Mouse (Mus musculus) gastrocnemius, postnatal 10 days (tissue): Measurements from ENCODE around the gene Atp11c. TPM values are rescaled to one million over a fixed set of nuclear protein-coding genes. Genes with fewer than 3 reads are reported as not detected.

Source experiments
- DNase-seq: peaks from one replicate; pipeline ENCODE4 v3.0.0; 2021; ENCODE audit warnings: mixed read lengths
- microRNA-seq, 2 experiments: library from miRNA; unstranded; fragments of <30 nt; microRNA quantifications; one replicate each; pipeline ENCODE4 v1.2.0; 2021
- total RNA-seq, 2 experiments: library from RNA; stranded (reverse); gene quantifications; 2 replicates each; pipeline ENCODE4 v1.2.3; 2021

Atp11c gene
- total RNA-seq, 2 experiments from 2014 or later = 5.4 to 7.5 TPM

DNA sequence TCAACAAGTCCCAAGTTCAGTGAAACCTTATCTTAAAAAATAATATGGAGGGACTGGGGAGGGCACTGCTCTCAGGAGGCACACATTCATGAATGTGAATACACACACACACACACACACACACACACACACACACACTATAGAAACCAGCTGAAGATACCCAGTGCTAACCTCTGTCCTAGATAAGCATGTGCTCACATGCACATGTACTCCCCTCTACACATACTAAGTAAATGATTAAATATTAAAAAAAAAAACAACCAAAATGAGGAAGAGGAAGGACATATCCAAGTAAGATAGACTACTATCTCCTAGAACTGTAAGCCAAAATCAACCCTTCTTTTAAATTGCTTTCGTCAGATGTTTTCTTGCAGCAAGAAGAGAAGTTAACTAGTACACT, 205.6 kb downstream of the Atp11c start:
- DNase-seq = no peak

DNA sequence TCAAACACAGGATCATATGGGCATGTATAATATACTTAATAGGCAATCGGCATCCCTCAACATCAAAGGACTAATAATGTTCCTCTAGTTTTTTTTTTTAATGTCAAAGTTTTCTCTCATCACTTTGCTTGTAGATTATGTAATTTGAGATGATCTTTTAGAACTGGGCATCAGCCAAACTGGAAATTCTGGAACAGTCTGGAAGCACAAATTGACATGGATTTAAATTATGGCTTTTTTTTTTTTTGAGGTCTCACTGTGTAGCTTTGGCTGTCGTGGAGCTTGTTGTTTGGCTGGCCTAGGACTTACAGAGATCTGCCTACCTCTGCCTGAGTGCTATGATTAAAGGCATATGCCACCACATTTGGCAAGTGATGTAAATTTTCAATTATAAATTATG, 210.8 kb downstream of the Atp11c start:
- no peak for DNase-seq

DNA sequence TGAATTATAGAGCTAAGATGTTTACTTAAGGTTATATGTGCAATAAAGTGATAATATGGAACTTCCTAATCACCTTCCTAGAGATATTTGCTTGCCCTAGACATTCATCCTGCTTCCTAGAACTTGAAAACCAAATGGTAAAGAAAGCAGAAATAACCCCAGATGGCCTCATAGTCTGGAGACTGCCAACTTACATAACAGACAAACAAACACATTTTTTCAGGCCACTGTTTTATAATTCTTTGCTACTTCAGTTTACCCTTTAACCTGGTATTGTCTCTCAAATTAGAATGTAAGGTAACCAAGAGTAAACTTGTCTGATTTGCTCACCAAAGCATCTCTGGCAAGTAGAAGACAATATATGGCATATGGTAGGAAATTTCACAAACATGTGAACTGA, 212.1 kb downstream of the Atp11c start:
- DNase-seq = no peak

DNA sequence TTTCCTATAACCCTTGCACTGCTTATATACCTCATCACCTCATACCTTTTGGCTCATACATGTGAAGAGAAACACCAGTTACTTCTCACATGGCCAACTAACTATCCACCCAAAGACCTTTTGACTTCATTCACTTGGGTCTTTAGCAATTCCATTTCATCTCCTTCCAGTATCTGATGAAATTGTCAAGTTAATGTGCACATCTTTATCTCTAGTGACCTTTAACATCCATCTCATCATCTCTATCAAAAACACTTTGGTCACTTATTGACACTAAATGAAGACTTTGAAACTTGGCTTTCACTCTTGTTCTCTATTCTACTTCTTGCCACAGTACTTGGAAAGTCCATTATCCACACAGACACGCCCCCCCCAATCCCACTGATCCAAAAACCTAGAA, 243.8 kb downstream of the Atp11c start:
- DNase-seq = no peak

DNA sequence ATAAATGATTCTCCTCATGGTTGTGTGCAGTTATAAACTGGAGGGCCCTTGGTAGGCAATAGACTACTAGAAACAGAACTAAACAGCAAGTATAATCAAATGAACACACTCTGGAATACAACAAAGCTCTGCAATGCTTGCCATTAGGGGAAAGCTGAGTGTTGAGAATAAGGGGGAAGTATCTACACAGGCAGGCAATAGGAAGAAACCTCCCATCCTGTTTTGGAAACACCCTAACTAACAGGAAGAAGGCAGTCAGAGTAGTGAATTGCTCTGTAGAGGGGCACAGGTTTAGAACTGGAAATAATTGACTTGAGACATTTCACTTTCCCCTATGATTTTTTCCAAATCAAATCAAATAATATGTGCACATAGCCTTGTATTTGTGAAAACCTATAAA, 247.1 kb downstream of the Atp11c start:
- DNase-seq = no peak

DNA sequence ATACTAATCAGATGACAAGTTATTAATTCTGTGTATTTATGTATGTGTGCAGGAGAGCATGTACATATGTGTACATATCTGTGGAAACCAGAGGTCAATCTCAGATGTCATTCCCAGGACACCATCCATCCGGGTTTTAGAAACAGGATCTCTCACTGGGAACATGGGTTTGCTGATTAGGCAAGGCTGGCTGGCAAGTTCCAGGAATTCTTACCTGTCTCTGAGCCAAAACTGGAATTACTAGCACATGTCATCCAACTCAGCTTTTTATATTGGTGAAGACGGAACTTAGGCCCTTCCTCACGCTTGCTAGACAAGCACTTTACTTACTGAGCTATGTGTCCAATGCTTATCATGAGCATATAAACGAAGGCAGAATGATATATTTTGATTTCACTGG, 247.5 kb downstream of the Atp11c start:
- peak; percentile 3 for DNase-seq

DNA sequence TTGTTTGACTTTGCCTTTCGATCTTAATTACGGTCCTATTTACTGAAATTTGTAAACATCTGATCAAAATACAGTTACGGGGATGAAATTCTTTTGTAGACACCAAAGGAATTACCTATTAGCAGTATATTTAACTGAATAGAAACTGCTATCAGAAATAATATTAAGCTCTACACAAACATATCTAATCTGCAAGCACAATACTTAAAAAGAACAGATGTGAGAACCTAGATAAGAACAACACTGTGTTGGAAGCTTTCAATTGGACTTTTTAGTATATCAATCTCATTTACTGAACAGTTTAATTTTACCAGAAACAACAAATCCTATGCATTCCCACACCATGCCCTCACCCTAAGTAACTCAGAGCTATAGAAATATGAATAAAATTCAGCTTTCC, 262.8 kb downstream of the Atp11c start:
- DNase-seq = no peak

DNA sequence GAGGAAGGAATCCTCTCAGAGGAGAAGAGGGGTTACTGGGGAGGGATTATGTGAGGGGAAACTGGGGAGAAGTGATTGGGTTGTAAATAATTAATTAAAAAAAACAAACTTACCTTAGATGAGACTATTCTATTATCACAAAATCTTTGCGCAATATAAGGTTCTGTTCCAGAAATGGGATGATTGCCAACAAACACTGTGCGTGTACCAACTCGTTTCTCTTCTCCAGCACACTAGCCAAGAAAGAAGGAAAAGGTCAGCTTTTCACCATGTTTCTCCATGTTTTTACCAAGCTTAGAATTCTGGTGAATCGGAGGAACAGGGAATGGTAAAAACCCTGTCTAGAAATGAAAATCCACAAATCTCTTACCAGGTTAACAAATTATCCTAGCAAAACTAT, 271.2 kb downstream of the Atp11c start:
- no peak for DNase-seq

DNA sequence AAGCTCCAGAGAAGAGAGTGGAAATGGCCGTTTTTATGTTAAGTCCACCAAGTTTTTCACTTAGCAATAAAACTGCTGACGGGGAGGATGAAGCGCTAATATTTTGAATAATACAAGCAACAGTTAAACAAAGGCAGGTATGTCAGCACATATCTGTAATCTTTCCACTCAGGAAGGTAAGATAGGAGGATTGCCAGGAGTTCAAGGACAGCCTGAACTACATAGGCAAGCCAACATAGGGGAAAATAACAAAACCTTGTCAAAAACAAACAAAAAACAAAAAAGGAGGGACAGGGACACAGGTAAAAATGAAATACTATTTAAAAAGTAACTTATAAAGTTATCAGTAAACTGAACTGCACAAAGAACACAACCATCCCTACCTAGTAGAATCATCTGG, 274.8 kb downstream of the Atp11c start:
- no peak for DNase-seq

DNA sequence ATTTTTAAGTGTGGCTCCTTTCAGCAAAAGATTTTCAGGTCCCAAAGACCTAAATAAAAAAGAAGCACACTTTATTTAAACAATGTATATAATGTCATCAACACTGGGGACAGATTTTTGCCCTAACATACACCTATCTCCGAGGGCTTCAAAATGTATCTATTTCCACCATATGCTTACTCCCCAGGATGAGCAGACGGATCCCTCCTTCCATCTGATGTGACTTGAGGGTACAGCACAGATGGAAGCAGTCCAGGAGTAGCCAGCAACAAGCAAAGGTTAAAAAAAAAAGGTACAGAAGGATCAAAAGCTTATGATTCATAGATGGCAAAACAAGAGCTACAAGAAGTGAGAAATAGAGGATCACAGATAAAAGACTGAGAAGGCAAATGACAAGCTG, 300.2 kb downstream of the Atp11c start:
- DNase-seq = no peak

DNA sequence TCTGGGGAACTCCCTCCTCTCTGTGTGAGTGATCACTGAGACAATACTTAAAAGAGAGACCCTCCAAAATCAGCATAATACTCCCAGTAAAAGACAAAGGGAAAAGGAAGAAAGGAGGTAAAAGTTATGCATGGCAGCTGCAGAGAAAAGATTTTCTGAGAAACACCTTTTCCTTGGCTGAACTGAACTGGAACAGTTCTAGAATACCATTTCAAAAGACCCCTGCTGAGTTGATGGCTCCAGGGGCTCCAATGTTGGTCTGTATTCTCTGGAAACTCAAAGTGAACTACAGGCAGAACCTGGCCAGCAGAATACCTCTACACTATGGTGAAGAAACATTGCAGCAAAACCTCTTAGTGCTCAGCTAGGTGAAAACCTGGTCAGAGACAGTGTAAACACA, 337.2 kb downstream of the Atp11c start:
- no peak for DNase-seq

DNA sequence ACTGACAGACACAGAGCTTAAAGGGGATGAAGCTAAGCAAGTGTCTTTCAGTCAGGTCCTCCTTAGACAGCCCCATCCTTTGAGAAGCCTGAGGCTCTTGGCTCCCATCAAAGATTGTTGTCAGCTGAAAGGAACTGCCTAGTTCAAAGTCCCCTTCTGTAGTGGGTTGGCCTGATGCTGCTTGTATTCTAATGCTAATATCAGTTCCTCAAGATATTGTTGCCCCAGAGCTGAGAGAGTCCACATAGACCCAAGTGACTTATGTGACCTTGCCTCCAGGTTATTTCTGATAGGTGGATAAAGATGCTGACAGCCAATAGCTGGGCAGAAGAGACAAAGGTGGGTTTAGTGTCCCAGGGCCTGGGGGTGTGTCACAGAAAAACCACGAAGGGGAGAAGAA, 404.8 kb downstream of the Atp11c start:
- DNase-seq = no peak

DNA sequence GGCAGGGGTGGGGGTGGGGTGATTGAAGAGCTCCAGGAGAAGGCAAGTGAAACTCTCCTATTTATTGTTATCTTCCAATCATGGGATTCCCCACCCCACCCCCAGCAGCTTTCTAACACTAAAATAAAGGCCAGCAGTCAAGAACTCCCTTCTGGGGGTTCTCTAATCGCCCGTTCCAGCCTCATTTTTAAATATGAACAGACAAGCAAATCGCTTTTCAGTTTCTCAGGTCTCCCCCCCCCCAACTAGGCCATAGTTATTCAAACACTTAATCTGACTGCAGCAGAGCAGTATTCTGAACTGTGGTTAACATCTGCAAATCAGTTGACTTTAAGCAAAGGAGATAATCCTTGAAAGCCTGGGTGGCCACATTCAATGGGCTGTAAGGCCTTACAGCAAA, 409.9 kb downstream of the Atp11c start:
- DNase-seq = no peak

DNA sequence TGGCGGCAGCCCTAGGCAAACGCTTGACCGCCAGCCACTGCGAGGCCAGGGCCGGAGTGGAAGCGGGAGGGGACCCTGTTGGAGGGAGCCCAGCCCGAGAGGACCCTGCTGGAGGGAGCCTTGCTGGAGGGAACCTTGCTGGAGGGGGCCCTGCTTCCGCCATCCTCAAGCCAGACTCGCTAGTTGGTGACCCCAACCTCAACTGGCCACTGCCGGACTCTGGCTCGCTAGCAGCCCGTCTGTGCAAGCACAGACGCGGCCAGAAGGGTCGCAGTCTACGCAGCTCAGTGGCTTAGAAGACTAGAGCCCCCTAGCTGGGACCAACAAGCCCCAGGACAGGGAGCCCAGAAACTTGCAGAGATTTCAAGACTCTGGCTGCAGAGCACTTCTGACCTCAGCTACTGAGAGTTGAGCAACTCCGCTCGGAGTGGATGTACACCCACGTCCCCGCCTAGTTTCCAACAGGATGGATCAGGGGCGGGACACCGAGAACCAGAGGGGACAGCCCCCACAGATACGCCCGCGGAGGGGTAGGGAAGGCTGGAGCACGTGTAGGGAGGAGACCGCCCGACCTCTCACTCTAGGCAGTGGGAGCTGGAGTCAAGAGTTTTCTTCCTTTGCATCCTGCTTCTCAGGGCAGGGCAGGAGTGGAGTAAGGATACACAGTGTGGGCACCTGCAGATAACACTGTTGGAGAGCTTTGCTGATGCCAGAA, 413.6 kb downstream of the Atp11c start, which contains the start of gene Mcf2:
Mcf2 (minus strand) TSS at position 346 of the 715 bp plus-strand sequence.
- peak; percentile 3 for DNase-seq

DNA sequence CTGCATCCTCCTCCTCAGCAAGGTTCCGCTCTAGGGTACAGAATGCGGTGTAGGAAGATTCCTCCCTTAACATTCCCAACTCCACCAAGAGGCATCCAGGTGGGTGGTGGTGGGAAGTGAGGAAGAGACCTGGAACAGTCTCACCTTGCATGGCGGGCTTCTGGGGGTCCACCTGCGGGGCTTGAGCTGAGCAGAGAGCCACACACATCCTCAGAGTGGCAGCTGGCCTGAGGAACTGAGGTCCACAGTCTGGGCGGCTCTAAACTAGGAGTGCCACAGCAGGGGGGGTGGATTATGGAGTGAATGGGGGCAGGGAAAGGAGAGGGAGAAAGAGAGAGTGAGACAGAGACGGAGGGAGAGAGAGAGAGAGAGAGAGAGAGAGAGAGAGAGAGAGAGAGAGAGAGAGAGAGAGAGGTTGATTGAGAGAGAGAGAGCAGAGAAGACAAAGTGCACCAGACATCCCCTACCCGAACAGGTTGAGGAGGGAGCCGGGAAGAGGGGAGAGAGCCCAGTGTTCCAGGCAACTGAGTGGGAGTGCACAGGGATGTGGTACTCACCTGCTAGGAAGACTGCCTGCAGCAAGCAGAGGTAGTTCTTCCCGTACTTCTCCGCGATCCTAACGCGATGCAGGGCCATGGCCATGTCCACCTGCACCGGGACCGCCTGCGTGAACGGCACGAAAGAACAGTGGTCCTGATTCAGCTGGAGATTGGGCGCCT, 414.3 kb downstream of the Atp11c start:
- no peak for DNase-seq

Small RNA genes lying within 50 kb of the gene (microRNA-seq; reads per million reads assigned to microRNA genes)
- gene Mir505 = 26.4 to 34.4 reads per million in 2 experiments

Other genes with a start within 250 kb of the Atp11c start
- not detected for gene Gm7073, start 53.4 kb downstream of the Atp11c start, total RNA-seq